Mouse (Mus musculus): ENCODE measurements at regions not wholly inside any gene's neighbourhood (a gene's known extent, or its start where the extent isn't known, plus 50 kb on each side); places are given as distances from the start of the nearest gene placed in this dataset.

GRCm38 (mm10) chr2:128386846-128387621 lies 204.0 kb upstream of the Spdye4c start:
- no peak overlapping the region for H3K9ac ChIP-seq (replicated peaks; ENCODE audit: low read depth, low read length)
- no peak overlapping the region for H3K4me2 ChIP-seq (replicated peaks; ENCODE audit: low read depth, low read length)
- ATAC-seq (ENCODE audit: insufficient number of reproducible peaks, insufficient read depth, low FRiP score, low read depth): no peak
- 67% methylated on average over 4 of the region's 4 CpGs for WGBS
- no peaks in the 10 kb centered on the region for H3K9me3 ChIP-seq (ENCODE audit: control insufficient read depth, low read depth, low read length)
- no peaks in the 10 kb centered on the region for H3K36me3 ChIP-seq (ENCODE audit: control insufficient read depth, insufficient read depth, low read length)
- no peak overlapping the region for H3K27ac ChIP-seq (ENCODE audit: low read length)
- no peaks in the 10 kb centered on the region for H3K27me3 ChIP-seq (ENCODE audit: control insufficient read depth, insufficient read depth, low read length)
- no peak overlapping the region for H3K4me3 ChIP-seq (ENCODE audit: low read depth, low read length)
- no peaks in the 10 kb centered on the region for H3K4me1 ChIP-seq (ENCODE audit: control insufficient read depth, insufficient read depth, low read length)

GRCm38 (mm10) chr2:128387851-128388471 lies 203.0 kb upstream of the Spdye4c start:
- H3K9ac ChIP-seq (replicated peaks; ENCODE audit: low read depth, low read length): no peak overlapping the region
- no peaks in the 10 kb centered on the region for H3K9me3 ChIP-seq (ENCODE audit: control insufficient read depth, low read depth, low read length)
- peaks cover 3% of the 10 kb centered on the region; the same call in 1 of the 2 replicates for H3K4me1 ChIP-seq (ENCODE audit: control insufficient read depth, insufficient read depth, low read length)
- WGBS: 83% methylated on average over 8 of the region's 8 CpGs
- H3K36me3 ChIP-seq (ENCODE audit: control insufficient read depth, insufficient read depth, low read length): no peaks in the 10 kb centered on the region
- H3K4me2 ChIP-seq (replicated peaks; ENCODE audit: low read depth, low read length): no peak overlapping the region
- H3K4me3 ChIP-seq (ENCODE audit: low read depth, low read length): no peak overlapping the region
- ATAC-seq (ENCODE audit: insufficient number of reproducible peaks, insufficient read depth, low FRiP score, low read depth): no peak
- no peaks in the 10 kb centered on the region for H3K27me3 ChIP-seq (ENCODE audit: control insufficient read depth, insufficient read depth, low read length)
- H3K27ac ChIP-seq (ENCODE audit: low read length): no peak overlapping the region

- ATAC-seq (ENCODE audit: insufficient number of reproducible peaks, insufficient read depth, low FRiP score, low read depth): no peak
- WGBS: 20% methylated on average over 7 of the region's 7 CpGs
Measured at GRCm38 (mm10) chr2:128388883-128389470, 202.0 kb upstream of the Spdye4c start.

GRCm38 (mm10) chr2:128392344-128392743 lies 198.7 kb upstream of the Spdye4c start:
- Histone ChIP-seq H3K4me1 (ENCODE audit: control insufficient read depth, insufficient read depth, low read length) (peaks cover 10% of the 10 kb centered on the region), H3K4me3 (ENCODE audit: low read depth, low read length) (no peak overlapping the region), H3K36me3 (ENCODE audit: control insufficient read depth, insufficient read depth, low read length) (no peaks in the 10 kb centered on the region), H3K27me3 (ENCODE audit: control insufficient read depth, insufficient read depth, low read length) (no peaks in the 10 kb centered on the region), H3K27ac (ENCODE audit: low read length) (no peak overlapping the region), H3K9ac (replicated peaks; ENCODE audit: low read depth, low read length) (no peak overlapping the region), H3K4me2 (replicated peaks; ENCODE audit: low read depth, low read length) (no peak overlapping the region), H3K9me3 (ENCODE audit: control insufficient read depth, low read depth, low read length) (no peaks in the 10 kb centered on the region)
- whole genome bisulfite sequencing: 15% methylated on average over 9 of the region's 9 CpGs
- no peak for ATAC-seq (ENCODE audit: insufficient number of reproducible peaks, insufficient read depth, low FRiP score, low read depth)

More at GRCm38 (mm10) chr2:128388883-128389470, 202.0 kb upstream of the Spdye4c start:
- H3K4me1 ChIP-seq (ENCODE audit: control insufficient read depth, insufficient read depth, low read length): peaks cover 3% of the 10 kb centered on the region; the same call in 1 of the 2 replicates
- no peak overlapping the region for H3K4me2 ChIP-seq (replicated peaks; ENCODE audit: low read depth, low read length)
- no peak overlapping the region for H3K4me3 ChIP-seq (ENCODE audit: low read depth, low read length)
- no peaks in the 10 kb centered on the region for H3K27me3 ChIP-seq (ENCODE audit: control insufficient read depth, insufficient read depth, low read length)
- 0 out of 2 replicates have a peak overlapping the region, but pooled peaks have one; percentile 21 for H3K27ac ChIP-seq (ENCODE audit: low read length)
- no peaks in the 10 kb centered on the region for H3K9me3 ChIP-seq (ENCODE audit: control insufficient read depth, low read depth, low read length)
- no peak overlapping the region for H3K9ac ChIP-seq (replicated peaks; ENCODE audit: low read depth, low read length)
- no peaks in the 10 kb centered on the region for H3K36me3 ChIP-seq (ENCODE audit: control insufficient read depth, insufficient read depth, low read length)

GRCm38 (mm10) chr2:128393401-128393800 lies 197.6 kb upstream of the Spdye4c start:
- Histone ChIP-seq H3K27me3 (ENCODE audit: control insufficient read depth, insufficient read depth, low read length) (no peaks in the 10 kb centered on the region), H3K9ac (replicated peaks; ENCODE audit: low read depth, low read length) (no peak overlapping the region), H3K4me1 (ENCODE audit: control insufficient read depth, insufficient read depth, low read length) (peaks cover 10% of the 10 kb centered on the region), H3K36me3 (ENCODE audit: control insufficient read depth, insufficient read depth, low read length) (no peaks in the 10 kb centered on the region), H3K27ac (ENCODE audit: low read length) (no peak overlapping the region), H3K4me3 (ENCODE audit: low read depth, low read length) (no peak overlapping the region), H3K4me2 (replicated peaks; ENCODE audit: low read depth, low read length) (no peak overlapping the region), H3K9me3 (ENCODE audit: control insufficient read depth, low read depth, low read length) (no peaks in the 10 kb centered on the region)
- no peak for ATAC-seq (ENCODE audit: insufficient number of reproducible peaks, insufficient read depth, low FRiP score, low read depth)
- 37% methylated on average over 8 of the region's 8 CpGs for WGBS

GRCm38 (mm10) chr2:128393921-128394320 lies 197.1 kb upstream of the Spdye4c start:
- WGBS: 72% methylated on average over 5 of the region's 5 CpGs
- no peak overlapping the region for H3K27ac ChIP-seq (ENCODE audit: low read length)
- no peak for ATAC-seq (ENCODE audit: insufficient number of reproducible peaks, insufficient read depth, low FRiP score, low read depth)
- H3K4me2 ChIP-seq (replicated peaks; ENCODE audit: low read depth, low read length): no peak overlapping the region
- peaks cover 10% of the 10 kb centered on the region for H3K4me1 ChIP-seq (ENCODE audit: control insufficient read depth, insufficient read depth, low read length)
- no peaks in the 10 kb centered on the region for H3K27me3 ChIP-seq (ENCODE audit: control insufficient read depth, insufficient read depth, low read length)
- no peak overlapping the region for H3K9ac ChIP-seq (replicated peaks; ENCODE audit: low read depth, low read length)
- H3K36me3 ChIP-seq (ENCODE audit: control insufficient read depth, insufficient read depth, low read length): no peaks in the 10 kb centered on the region
- no peaks in the 10 kb centered on the region for H3K9me3 ChIP-seq (ENCODE audit: control insufficient read depth, low read depth, low read length)
- no peak overlapping the region for H3K4me3 ChIP-seq (ENCODE audit: low read depth, low read length)

GRCm38 (mm10) chr2:128395308-128396007 lies 195.6 kb upstream of the Spdye4c start:
- ATAC-seq (ENCODE audit: insufficient number of reproducible peaks, insufficient read depth, low FRiP score, low read depth): peak; percentile 10; the same call in 1 of the 2 replicates
- peaks cover 10% of the 10 kb centered on the region for H3K4me1 ChIP-seq (ENCODE audit: control insufficient read depth, insufficient read depth, low read length)
- WGBS: 52% methylated on average over 4 of the region's 4 CpGs
- H3K9me3 ChIP-seq (ENCODE audit: control insufficient read depth, low read depth, low read length): no peaks in the 10 kb centered on the region
- H3K27ac ChIP-seq (ENCODE audit: low read length): no peak overlapping the region
- H3K27me3 ChIP-seq (ENCODE audit: control insufficient read depth, insufficient read depth, low read length): no peaks in the 10 kb centered on the region
- H3K4me3 ChIP-seq (ENCODE audit: low read depth, low read length): no peak overlapping the region
- no peak overlapping the region for H3K9ac ChIP-seq (replicated peaks; ENCODE audit: low read depth, low read length)
- no peak overlapping the region for H3K4me2 ChIP-seq (replicated peaks; ENCODE audit: low read depth, low read length)
- no peaks in the 10 kb centered on the region for H3K36me3 ChIP-seq (ENCODE audit: control insufficient read depth, insufficient read depth, low read length)

- Histone ChIP-seq H3K4me1 (ENCODE audit: control insufficient read depth, insufficient read depth, low read length) (peaks cover 10% of the 10 kb centered on the region), H3K9me3 (ENCODE audit: control insufficient read depth, low read depth, low read length) (no peaks in the 10 kb centered on the region), H3K27ac (ENCODE audit: low read length) (no peak overlapping the region), H3K4me3 (ENCODE audit: low read depth, low read length) (no peak overlapping the region), H3K27me3 (ENCODE audit: control insufficient read depth, insufficient read depth, low read length) (no peaks in the 10 kb centered on the region), H3K9ac (replicated peaks; ENCODE audit: low read depth, low read length) (no peak overlapping the region), H3K4me2 (replicated peaks; ENCODE audit: low read depth, low read length) (no peak overlapping the region), H3K36me3 (ENCODE audit: control insufficient read depth, insufficient read depth, low read length) (no peaks in the 10 kb centered on the region)
- peak; percentile 75; the same call in 1 of the 2 replicates for ATAC-seq (ENCODE audit: insufficient number of reproducible peaks, insufficient read depth, low FRiP score, low read depth)
- 3% methylated on average over 9 of the region's 9 CpGs for WGBS
Measured at GRCm38 (mm10) chr2:128396008-128396346, 195.0 kb upstream of the Spdye4c start.

Measured in stomach, embryonic 14.5 days (tissue).